Mouse (Mus musculus): ENCODE measurements around the gene Sf3b6.

DNA sequence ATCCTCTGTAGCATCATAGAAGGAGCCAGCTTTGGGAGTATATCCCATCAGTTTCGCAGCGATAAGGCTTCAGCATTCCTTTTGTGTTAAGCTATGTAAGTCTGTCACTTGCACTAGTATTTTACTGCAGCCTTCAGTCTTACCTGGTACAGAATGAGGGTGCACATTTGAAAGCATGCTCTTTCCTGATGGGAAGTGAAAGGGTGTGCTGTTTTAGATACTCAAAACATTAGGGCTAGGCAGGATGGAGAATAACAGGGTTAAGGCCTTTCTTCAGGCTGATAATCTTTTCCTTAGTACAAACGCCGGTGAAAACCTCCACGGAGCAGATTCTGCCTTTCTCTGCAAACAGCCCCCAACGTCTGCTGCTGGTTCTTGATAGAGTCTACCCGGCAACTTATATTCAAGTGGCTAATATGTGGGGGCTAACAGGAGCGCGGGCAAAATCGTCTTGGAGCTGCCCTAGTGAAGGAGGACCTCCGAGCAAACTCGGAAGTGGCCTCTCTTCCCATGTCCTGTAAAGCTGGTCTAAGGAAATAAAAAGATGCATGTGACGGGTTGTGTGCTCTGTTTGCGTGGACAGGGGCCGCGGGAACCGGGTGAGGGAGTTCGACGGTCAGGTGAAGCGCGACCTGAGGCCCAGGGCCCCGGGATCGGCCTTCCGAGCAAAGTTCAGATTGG lies 524 bp upstream of the Sf3b6 start:
- TF ChIP-seq POLR2A (IDR thresholded peaks at IDR 0.05; ENCODE audit: borderline replicate concordance, control insufficient read depth, low read depth, low read length) (no peak), CTCF (IDR thresholded peaks at IDR 0.05; ENCODE audit: control insufficient read depth, insufficient read depth, low read length) (no peak)
